Mouse (Mus musculus): ENCODE measurements at regions not wholly inside any gene's neighbourhood (a gene's known extent, or its start where the extent isn't known, plus 50 kb on each side); places are given as distances from the start of the nearest gene placed in this dataset.

GRCm38 (mm10) chr8:128039341-128040064 lies 318.9 kb upstream of the Nrp1 start:
- Histone ChIP-seq H3K4me3 (ENCODE audit: insufficient read depth, low read length) (no peak overlapping the region), H3K4me1 (ENCODE audit: control insufficient read depth, insufficient read depth, low read length) (no peaks in the 10 kb centered on the region), H3K27ac (ENCODE audit: insufficient read depth, low read length) (no peak overlapping the region)
- TF ChIP-seq POLR2A (IDR thresholded peaks at IDR 0.05; ENCODE audit: extremely low read depth, insufficient read depth, low read length), result no peak
- TF ChIP-seq CTCF (IDR thresholded peaks at IDR 0.05; ENCODE audit: extremely low read depth, insufficient read depth, low read length), result no peak

DNA sequence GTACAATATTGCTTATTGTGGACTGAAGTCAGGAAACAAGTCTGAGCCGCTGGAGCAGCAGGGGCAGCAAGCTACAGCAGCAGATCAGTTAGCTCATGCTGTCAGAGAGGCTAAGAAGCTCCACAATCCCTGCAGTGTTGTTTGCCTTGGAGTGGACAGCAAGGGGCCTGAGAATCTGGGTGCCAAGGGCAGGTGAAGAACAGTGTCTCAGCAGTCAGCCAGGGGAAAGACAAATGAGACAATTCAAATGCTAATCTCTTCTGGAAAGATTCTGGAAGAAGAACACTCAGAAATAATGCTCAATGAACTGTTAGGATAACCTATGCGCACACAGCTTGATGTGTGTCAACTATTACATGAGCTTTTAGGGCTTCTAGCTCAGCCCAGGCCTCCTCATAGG lies 315.5 kb upstream of the Nrp1 start:
- H3K4me1 ChIP-seq (ENCODE audit: control insufficient read depth, insufficient read depth, low read length), result no peaks in the 10 kb centered on the region
- H3K4me3 ChIP-seq (ENCODE audit: insufficient read depth, low read length), result no peak overlapping the region
- no peak for TF ChIP-seq CTCF (IDR thresholded peaks at IDR 0.05; ENCODE audit: extremely low read depth, insufficient read depth, low read length)
- H3K27ac ChIP-seq (ENCODE audit: insufficient read depth, low read length), result no peak overlapping the region

- Histone ChIP-seq H3K4me1 (ENCODE audit: control insufficient read depth, insufficient read depth, low read length) (no peaks in the 10 kb centered on the region), H3K27ac (ENCODE audit: insufficient read depth, low read length) (no peak overlapping the region), H3K4me3 (ENCODE audit: insufficient read depth, low read length) (no peak overlapping the region)
- TF ChIP-seq POLR2A (IDR thresholded peaks at IDR 0.05; ENCODE audit: extremely low read depth, insufficient read depth, low read length) (no peak), CTCF (IDR thresholded peaks at IDR 0.05; ENCODE audit: extremely low read depth, insufficient read depth, low read length) (no peak)
Observed at GRCm38 (mm10) chr8:128043392-128043791, 315.0 kb upstream of the Nrp1 start.

DNA sequence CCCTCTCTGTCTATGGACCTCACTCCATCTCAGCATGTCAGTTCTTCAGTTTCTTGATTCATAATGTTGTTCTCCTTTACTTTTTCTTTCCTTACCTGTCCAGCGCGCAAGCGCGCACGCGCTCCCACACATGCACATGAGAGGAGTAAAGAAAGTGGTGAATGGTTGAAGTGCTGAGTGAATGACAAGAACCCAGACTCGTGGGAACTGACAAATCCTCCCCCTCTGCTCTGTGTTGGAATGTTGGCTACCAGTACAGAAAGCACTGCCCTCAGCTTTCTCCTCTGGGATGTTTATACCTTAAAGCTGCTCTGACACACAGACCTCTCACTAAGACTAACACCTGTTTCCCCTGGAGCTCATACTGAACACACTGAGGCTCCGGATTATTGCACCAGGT lies 302.2 kb upstream of the Nrp1 start:
- Histone ChIP-seq H3K4me3 (ENCODE audit: insufficient read depth, low read length) (no peak overlapping the region), H3K4me1 (ENCODE audit: control insufficient read depth, insufficient read depth, low read length) (no peaks in the 10 kb centered on the region), H3K27ac (ENCODE audit: insufficient read depth, low read length) (no peak overlapping the region)
- TF ChIP-seq CTCF (IDR thresholded peaks at IDR 0.05; ENCODE audit: extremely low read depth, insufficient read depth, low read length) (no peak), POLR2A (IDR thresholded peaks at IDR 0.05; ENCODE audit: extremely low read depth, insufficient read depth, low read length) (no peak)

- H3K4me3 ChIP-seq (ENCODE audit: insufficient read depth, low read length), result no peak overlapping the region
- no peaks in the 10 kb centered on the region for H3K4me1 ChIP-seq (ENCODE audit: control insufficient read depth, insufficient read depth, low read length)
- no peak for TF ChIP-seq CTCF (IDR thresholded peaks at IDR 0.05; ENCODE audit: extremely low read depth, insufficient read depth, low read length)
- no peak for TF ChIP-seq POLR2A (IDR thresholded peaks at IDR 0.05; ENCODE audit: extremely low read depth, insufficient read depth, low read length)
- no peak overlapping the region for H3K27ac ChIP-seq (ENCODE audit: insufficient read depth, low read length)
Observed at GRCm38 (mm10) chr8:128057845-128058244, 300.6 kb upstream of the Nrp1 start.

DNA sequence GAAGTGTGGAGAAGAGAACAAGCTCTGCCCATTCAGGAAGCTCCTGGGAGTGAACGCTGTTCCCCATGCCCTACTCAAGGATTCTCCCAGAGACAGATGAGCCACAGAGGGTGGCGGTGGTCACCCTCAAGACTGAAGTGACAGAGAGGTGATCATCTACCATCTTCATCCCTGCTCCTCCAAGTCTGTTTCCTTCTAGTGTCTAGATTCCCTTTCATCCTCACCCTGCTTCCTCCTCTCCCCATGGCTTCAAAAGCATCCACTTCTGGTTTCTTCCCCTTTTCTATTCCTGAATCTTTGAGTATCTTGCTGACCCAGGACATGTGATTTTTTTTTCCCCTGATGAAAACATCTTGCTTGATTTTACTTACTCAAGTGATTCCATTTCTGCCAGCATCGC lies 298.6 kb upstream of the Nrp1 start:
- Histone ChIP-seq H3K4me1 (ENCODE audit: control insufficient read depth, insufficient read depth, low read length) (no peaks in the 10 kb centered on the region), H3K4me3 (ENCODE audit: insufficient read depth, low read length) (no peak overlapping the region), H3K27ac (ENCODE audit: insufficient read depth, low read length) (no peak overlapping the region)
- TF ChIP-seq POLR2A (IDR thresholded peaks at IDR 0.05; ENCODE audit: extremely low read depth, insufficient read depth, low read length) (no peak), CTCF (IDR thresholded peaks at IDR 0.05; ENCODE audit: extremely low read depth, insufficient read depth, low read length) (no peak)

DNA sequence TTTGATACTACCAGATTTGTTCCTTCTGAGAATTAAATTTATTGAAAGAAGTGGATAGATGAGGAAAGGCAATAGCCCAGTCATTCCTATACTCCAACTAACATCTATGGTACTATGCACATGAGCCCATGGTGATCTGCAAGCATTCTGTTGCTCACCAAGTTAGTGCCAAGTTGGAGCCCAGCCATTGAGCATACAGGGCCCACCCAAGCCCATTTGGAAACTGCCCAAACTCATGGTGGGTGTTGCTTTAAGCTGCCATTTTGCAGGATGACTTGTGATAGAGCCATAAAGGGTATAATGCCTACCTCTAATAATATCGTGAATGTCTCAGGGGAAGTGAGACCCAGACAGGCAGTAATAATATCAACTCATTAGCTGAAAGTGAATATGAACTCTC lies 294.2 kb upstream of the Nrp1 start:
- TF ChIP-seq CTCF (IDR thresholded peaks at IDR 0.05; ENCODE audit: extremely low read depth, insufficient read depth, low read length) (no peak), POLR2A (IDR thresholded peaks at IDR 0.05; ENCODE audit: extremely low read depth, insufficient read depth, low read length) (no peak)
- Histone ChIP-seq H3K4me1 (ENCODE audit: control insufficient read depth, insufficient read depth, low read length) (peaks cover under 1% of the 10 kb centered on the region; the same call in 1 of the 2 replicates), H3K27ac (ENCODE audit: insufficient read depth, low read length) (no peak overlapping the region), H3K4me3 (ENCODE audit: insufficient read depth, low read length) (no peak overlapping the region)

DNA sequence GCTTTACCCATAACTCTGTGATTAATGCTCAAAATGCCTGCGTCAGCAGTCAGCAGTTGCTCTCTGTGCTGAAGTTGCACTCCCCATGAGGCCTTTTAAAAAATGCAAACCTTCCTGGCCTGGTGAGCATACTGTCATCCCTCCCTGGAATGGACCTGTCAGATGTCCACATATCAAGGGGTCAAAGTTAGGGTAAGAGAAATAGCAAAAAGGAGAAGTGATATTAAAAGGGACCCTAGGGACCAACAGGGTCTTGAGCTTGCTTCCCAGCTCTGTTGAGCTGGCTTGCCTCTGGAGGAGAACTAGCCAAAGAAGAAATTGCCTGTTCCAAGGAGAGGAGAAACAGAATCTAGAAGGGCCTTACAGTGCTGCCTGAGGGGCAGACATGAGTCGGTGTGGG lies 293.3 kb upstream of the Nrp1 start:
- no peak for TF ChIP-seq POLR2A (IDR thresholded peaks at IDR 0.05; ENCODE audit: extremely low read depth, insufficient read depth, low read length)
- TF ChIP-seq CTCF (IDR thresholded peaks at IDR 0.05; ENCODE audit: extremely low read depth, insufficient read depth, low read length), result no peak
- no peak overlapping the region for H3K27ac ChIP-seq (ENCODE audit: insufficient read depth, low read length)
- no peak overlapping the region for H3K4me3 ChIP-seq (ENCODE audit: insufficient read depth, low read length)
- peaks cover 1% of the 10 kb centered on the region; the same call in 1 of the 2 replicates for H3K4me1 ChIP-seq (ENCODE audit: control insufficient read depth, insufficient read depth, low read length)

DNA sequence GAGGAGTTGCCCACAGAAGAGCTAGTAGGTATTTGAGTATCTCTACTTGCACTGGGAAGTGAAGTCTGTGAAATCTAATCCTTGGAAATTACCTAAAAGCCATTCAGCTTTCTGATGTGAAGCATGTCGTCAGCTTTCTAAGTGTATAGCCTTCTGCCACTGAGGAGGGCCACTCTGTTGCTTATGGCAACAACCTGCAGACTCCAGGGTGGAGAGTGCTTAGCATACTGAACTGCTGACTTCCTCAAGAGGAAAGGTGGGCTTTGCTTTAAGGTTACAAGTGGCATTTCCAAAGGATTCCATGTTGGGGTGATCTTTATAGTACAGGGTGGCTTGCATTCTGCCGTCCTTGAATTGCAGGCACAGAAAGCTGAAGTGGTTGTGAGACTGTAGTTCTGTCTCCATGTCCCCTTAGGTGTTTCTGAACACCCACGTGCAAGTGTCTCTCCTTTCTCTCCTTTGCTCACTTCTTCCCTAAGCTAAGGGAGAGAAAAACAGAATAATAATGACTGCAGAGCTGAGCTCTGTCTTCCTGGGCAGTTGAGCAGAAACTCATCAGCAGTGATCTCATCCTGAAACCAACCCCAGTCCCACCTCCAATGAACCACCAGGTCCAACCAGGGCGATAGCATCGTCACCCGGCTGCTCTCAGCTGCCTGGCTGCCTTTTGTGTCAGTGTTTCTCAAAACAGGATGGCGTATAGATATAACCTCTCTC lies 292.3 kb upstream of the Nrp1 start:
- H3K4me3 ChIP-seq (ENCODE audit: insufficient read depth, low read length), result no peak overlapping the region
- TF ChIP-seq POLR2A (IDR thresholded peaks at IDR 0.05; ENCODE audit: extremely low read depth, insufficient read depth, low read length) (no peak), CTCF (IDR thresholded peaks at IDR 0.05; ENCODE audit: extremely low read depth, insufficient read depth, low read length) (no peak)
- no peak overlapping the region for H3K27ac ChIP-seq (ENCODE audit: insufficient read depth, low read length)
- H3K4me1 ChIP-seq (ENCODE audit: control insufficient read depth, insufficient read depth, low read length), result peaks cover 1% of the 10 kb centered on the region; the same call in 1 of the 2 replicates

- Histone ChIP-seq H3K27ac (ENCODE audit: insufficient read depth, low read length) (no peak overlapping the region), H3K4me3 (ENCODE audit: insufficient read depth, low read length) (no peak overlapping the region), H3K4me1 (ENCODE audit: control insufficient read depth, insufficient read depth, low read length) (peaks cover 1% of the 10 kb centered on the region; the same call in 1 of the 2 replicates)
- no peak for TF ChIP-seq POLR2A (IDR thresholded peaks at IDR 0.05; ENCODE audit: extremely low read depth, insufficient read depth, low read length)
- no peak for TF ChIP-seq CTCF (IDR thresholded peaks at IDR 0.05; ENCODE audit: extremely low read depth, insufficient read depth, low read length)
Observed at GRCm38 (mm10) chr8:128069749-128070148, 288.7 kb upstream of the Nrp1 start.

All from cortical plate, adult 2 months (tissue).